Mouse (Mus musculus): ENCODE measurements around the gene Cipc.

GRCm38 (mm10) chr12:86961589-86962344 is 14.9 kb downstream of the Cipc start:
- no peak for TF ChIP-seq GATA1 (IDR thresholded peaks at IDR 0.05; ENCODE audit: low read length)
- TF ChIP-seq TAL1 (IDR thresholded peaks at IDR 0.05; ENCODE audit: low read length), result no peak
